Mouse (Mus musculus): ENCODE measurements around the gene Mmp20.

- no peak for TF ChIP-seq POLR2A (IDR thresholded peaks at IDR 0.05; ENCODE audit: control insufficient read depth in 1 of 2, insufficient read depth in 1 of 2, low read depth in 1 of 2, low read length in 2 of 2, poor library complexity in 1 of 2)
- TF ChIP-seq USF1 (IDR thresholded peaks at IDR 0.05; ENCODE audit: low read depth, low read length) = no peak
- no peak for TF ChIP-seq EP300 (IDR thresholded peaks at IDR 0.05; ENCODE audit: low read depth in 1 of 2, low read length in 2 of 2)
- TF ChIP-seq CTCF (IDR thresholded peaks at IDR 0.05 in 2 of 3, conservative IDR thresholded peaks at IDR 0.05 in 1 of 3; ENCODE audit: control insufficient read depth in 1 of 3, insufficient read depth in 1 of 3, low read depth in 2 of 3, low read length in 3 of 3, poor library complexity in 1 of 3, severe bottlenecking in 1 of 3) = no peak
- no peak for TF ChIP-seq MEF2A (IDR thresholded peaks at IDR 0.05; ENCODE audit: extremely low read depth, insufficient replicate concordance, low read depth, low read length, poor library complexity, severe bottlenecking)
- no peak for TF ChIP-seq TCF12 (IDR thresholded peaks at IDR 0.05; ENCODE audit: low read depth, low read length)
- TF ChIP-seq UBTF (IDR thresholded peaks at IDR 0.05; ENCODE audit: borderline replicate concordance, insufficient read depth, low read depth, low read length) = no peak
- no peak for TF ChIP-seq KAT2A (conservative IDR thresholded peaks at IDR 0.05; ENCODE audit: low read depth, low read length)
- TF ChIP-seq MAFK (IDR thresholded peaks at IDR 0.05; ENCODE audit: borderline replicate concordance, low read depth, low read length) = no peak
- TF ChIP-seq TAL1 (IDR thresholded peaks at IDR 0.05; ENCODE audit: low read length) = no peak
- TF ChIP-seq ZNF384 (IDR thresholded peaks at IDR 0.05; ENCODE audit: low read depth, low read length) = no peak
These were observed 45.0 kb downstream of the Mmp20 start for GRCm38 (mm10) chr9:7672985-7673384.

Data from MEL (cell line).